In the genomic region with DNA sequence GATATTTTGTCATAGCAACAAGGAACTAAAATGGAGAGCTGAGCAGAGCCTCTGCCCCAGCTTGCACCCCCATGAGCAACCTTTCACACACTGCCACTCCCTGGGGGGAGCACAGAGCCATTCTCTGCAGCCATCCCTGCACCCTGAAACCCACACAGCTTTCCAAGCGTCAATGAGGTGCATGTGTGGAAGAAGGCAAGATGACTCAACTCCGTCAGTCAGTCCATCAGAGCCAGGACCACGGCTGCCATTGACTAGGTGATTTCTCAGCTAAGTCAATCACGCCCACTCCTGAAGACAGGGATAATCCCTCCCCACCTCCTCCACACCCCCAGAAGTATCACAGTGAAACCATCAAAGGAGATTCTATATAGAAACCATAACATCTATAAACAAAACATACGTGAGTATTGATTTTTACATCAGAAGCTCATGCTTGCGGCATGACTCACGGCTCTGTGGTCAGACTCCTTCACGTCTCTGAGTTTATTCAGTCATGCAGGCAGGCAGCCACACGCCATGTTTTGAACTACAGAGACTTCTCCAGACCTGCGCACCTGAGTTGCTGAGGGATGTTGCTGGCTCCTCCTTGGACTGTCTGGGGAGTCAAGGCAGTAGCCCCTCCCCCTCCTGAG, we compare ENCODE assay signal across 12 mouse cellular contexts. TPM values are rescaled to one million over a fixed set of nuclear protein-coding genes. Genes with fewer than 3 reads are reported as not detected.
DNase-seq lines count a peak whose midpoint lies in the region; ATAC-seq and TF ChIP-seq lines count a peak whose summit lies in the region.
"Had no signal": no experiment of that assay in that cellular context is flagged by ENCODE, and none has a peak within 500 bp of the region (broad histone marks: within the 10 kb centered on the region; RNA-seq: fewer than 3 reads in every experiment).

No protein-coding gene starts in this region.

- TF ChIP-seq CTCF in C2C12 (IDR thresholded peaks at IDR 0.05; ENCODE audit: control insufficient read depth, insufficient read depth, insufficient read length) (no peak), Patski (IDR thresholded peaks at IDR 0.05) (no peak)

- H3K27me3 ChIP-seq in liver, embryonic 11.5 days (replicated peaks; ENCODE audit: control insufficient read depth, insufficient read depth, low read length): no peaks in the 10 kb centered on the region
- H3K27me3 ChIP-seq in C2C12 (ENCODE audit: control insufficient read depth, insufficient read depth, insufficient read length): no peaks in the 10 kb centered on the region
- no peaks in the 10 kb centered on the region for H3K27me3 ChIP-seq in Patski
- no peaks in the 10 kb centered on the region for H3K27me3 ChIP-seq in liver, embryonic 15.5 days
- H3K27me3 ChIP-seq: heart, embryonic 12.5 days had no signal

- POLR2A ChIA-PET in Patski (lab: Charles Lee): interaction anchor here (1.1 kb wide), 1 partner anchor 22 kb away, joined by 3 read pairs; no protein-coding TSS in a partner anchor

- no peak overlapping the region for H3K4me3 ChIP-seq in liver, embryonic 11.5 days (ENCODE audit: low read depth, low read length)
- H3K4me3 ChIP-seq in C2C12 (ENCODE audit: insufficient read depth, poor library complexity, severe bottlenecking): no peak overlapping the region
- H3K4me3 ChIP-seq in liver, embryonic 15.5 days (replicated peaks): no peak overlapping the region
- H3K4me3 ChIP-seq: heart, embryonic 12.5 days had no signal

- 90% methylated on average over 10 of the region's 10 CpGs for WGBS in liver, embryonic 11.5 days
- 83% methylated on average over 10 of the region's 10 CpGs for WGBS in liver, embryonic 15.5 days (ENCODE audit: insufficient replicate concordance)

- H3K9ac ChIP-seq in liver, embryonic 11.5 days (ENCODE audit: low read depth, low read length): no peak overlapping the region
- H3K9ac ChIP-seq in liver, embryonic 15.5 days: no peak overlapping the region

- H3ac ChIP-seq in C2C12 (ENCODE audit: control insufficient read depth, insufficient read length, low read depth): no peak overlapping the region

- H3K4me2 ChIP-seq in liver, embryonic 11.5 days: no peak overlapping the region
- no peak overlapping the region for H3K4me2 ChIP-seq in liver, embryonic 15.5 days
- H3K4me2 ChIP-seq: heart, embryonic 12.5 days had no signal

- no peaks in the 10 kb centered on the region for H3K79me3 ChIP-seq in C2C12 (ENCODE audit: low read depth)

- in situ Hi-C loops in Patski (cut with MboI; ENCODE audit: low pct_unique_long_range_greater_than_20kb): no loop called here

- DNase-seq in liver, embryonic 11.5 days (ENCODE audit: low spot score): no peak
- DNase-seq in liver (no peak), Patski (ENCODE audit: low read depth, low spot score) (peak; percentile 58)
- no peak for DNase-seq in cerebellum, postnatal 14 days
- no peak for DNase-seq in layer of hippocampus, postnatal 36 days
- no peak for DNase-seq in spleen, postnatal 4 days (ENCODE audit: low spot score in 2 of 2)
- DNase-seq: cerebellum, postnatal 36 days; kidney, postnatal 10 days; lung, postnatal 14 days had no signal

- peaks cover 5% of the 10 kb centered on the region for H3K79me2 ChIP-seq in C2C12 (ENCODE audit: control insufficient read depth, insufficient read depth)

- no peaks in the 10 kb centered on the region for H3K9me3 ChIP-seq in liver, embryonic 11.5 days (ENCODE audit: control insufficient read depth, low read length)
- H3K9me3 ChIP-seq in liver, embryonic 15.5 days (replicated peaks): no peaks in the 10 kb centered on the region
- H3K9me3 ChIP-seq: heart, embryonic 12.5 days had no signal

- ATAC-seq in liver, embryonic 11.5 days (replicated peaks; ENCODE audit: low FRiP score): no peak
- ATAC-seq in Patski: peak; percentile 44
- ATAC-seq in liver, embryonic 15.5 days (ENCODE audit: insufficient read depth): no peak

- CTCF ChIA-PET in Patski (lab: Charles Lee): interaction anchor here (1.0 kb wide), 2 partner anchors 14 to 85 kb away, joined by 3 read pairs; no protein-coding TSS in a partner anchor

- peaks cover 26% of the 10 kb centered on the region for H3K36me3 ChIP-seq in liver, embryonic 11.5 days (ENCODE audit: control insufficient read depth, insufficient read depth, low read length)
- peaks cover 3% of the 10 kb centered on the region for H3K36me3 ChIP-seq in C2C12 (ENCODE audit: control insufficient read depth, insufficient read depth)
- peaks cover 52% of the 10 kb centered on the region for H3K36me3 ChIP-seq in liver, embryonic 15.5 days (replicated peaks)

- H3K4me1 ChIP-seq in liver, embryonic 11.5 days (replicated peaks; ENCODE audit: control insufficient read depth, insufficient read depth, low read length): peaks cover 81% of the 10 kb centered on the region
- peaks cover 98% of the 10 kb centered on the region for H3K4me1 ChIP-seq in liver, embryonic 15.5 days (replicated peaks)

- H3K27ac ChIP-seq in liver, embryonic 11.5 days (ENCODE audit: low read depth, low read length): 0 out of 2 replicates have a peak overlapping the region, but pooled peaks have one; percentile 15
- H3K27ac ChIP-seq in liver, embryonic 15.5 days (replicated peaks): 0 out of 2 replicates have a peak overlapping the region, but pooled peaks have one; percentile 6

TF ChIP-seq in C2C12, 6 proteins besides CTCF, POLR2A, EP300 and RAD21:
- TF ChIP-seq CEBPB (IDR thresholded peaks at IDR 0.05; ENCODE audit: low read depth) (no peak), MYOD1 (IDR thresholded peaks at IDR 0.05; ENCODE audit: control insufficient read depth, insufficient read length, low read depth) (peak; percentile 15), FOSL1 (IDR thresholded peaks at IDR 0.05; ENCODE audit: insufficient read depth, low read length, poor library complexity, severe bottlenecking) (peak; percentile 69), MAX (IDR thresholded peaks at IDR 0.05) (no peak)

RNA-seq across cellular contexts. Expression of a gene that starts 14.6 kb away (rescaled TPM):
- polyA plus RNA-seq in liver, embryonic 11.5 days (2014; fragmentation: Nextera tagmentation; extraction: Ambion mirVana): 8.3 and 8.9 TPM in 2 replicates
- 2.3 TPM for polyA plus RNA-seq in C2C12 (2012; fragmentation: generic; extraction: Trizol)
- polyA plus RNA-seq in Patski (2021): 37.8 TPM
- polyA plus RNA-seq in liver, embryonic 15.5 days (2015; fragmentation: Nextera tagmentation; extraction: Ambion mirVana): 4.0 and 5.2 TPM in 2 replicates
- 10 to 100 TPM; 70.3 to 78.6 TPM for total RNA-seq in layer of hippocampus, postnatal 36 days (2021)
